Mouse (Mus musculus) c-Kit-positive CD71-negative TER-119-negative erythroid progenitor cells, embryonic 14.5 days (primary cell): Measurements from ENCODE around the gene Olfr1264.

Experiments
- DNase-seq: peaks from one replicate; pipeline ENCODE4 v3.0.0-alpha.2; 2013; ENCODE audit warnings: low read depth

Olfr1264 gene

GRCm38 (mm10) chr2:90025477-90025876, at the start of gene Olfr1264:
Olfr1264 (minus strand) TSS chr2:90025577.
- DNase-seq, result no peak

GRCm38 (mm10) chr2:90070065-90070464, 44.7 kb upstream of the Olfr1264 start:
- no peak for DNase-seq

GRCm38 (mm10) chr2:90063494-90063893, 38.1 kb upstream of the Olfr1264 start, which contains the start of gene Olfr140:
Olfr140 (minus strand) TSS chr2:90063594.
- DNase-seq, result no peak

GRCm38 (mm10) chr2:90035037-90035436, 9.7 kb upstream of the Olfr1264 start, which contains the start of gene Olfr1265:
Olfr1265 (plus strand) TSS chr2:90035337.
- no peak for DNase-seq

- DNase-seq, result no peak
Observed at GRCm38 (mm10) chr2:90011831-90012230, 13.5 kb downstream of the Olfr1264 start, which contains the start of gene Olfr1263. Olfr1263 (plus strand) TSS chr2:90012131.

GRCm38 (mm10) chr2:89999845-90000244, 25.5 kb downstream of the Olfr1264 start, which contains the start of gene Olfr1262:
Olfr1262 (plus strand) TSS chr2:90000145.
- DNase-seq, result no peak

- no peak for DNase-seq
Observed at GRCm38 (mm10) chr2:89990921-89991320, 34.5 kb downstream of the Olfr1264 start, which contains the start of gene Olfr1261. Olfr1261 (plus strand) TSS chr2:89991221.

GRCm38 (mm10) chr2:89977709-89978108, 47.7 kb downstream of the Olfr1264 start:
- no peak for DNase-seq

GRCm38 (mm10) chr2:89974184-89974583, 51.2 kb downstream of the Olfr1264 start, which contains the start of gene Olfr1260:
Olfr1260 (plus strand) TSS chr2:89974340.
- DNase-seq, result no peak
